In the genomic region with DNA sequence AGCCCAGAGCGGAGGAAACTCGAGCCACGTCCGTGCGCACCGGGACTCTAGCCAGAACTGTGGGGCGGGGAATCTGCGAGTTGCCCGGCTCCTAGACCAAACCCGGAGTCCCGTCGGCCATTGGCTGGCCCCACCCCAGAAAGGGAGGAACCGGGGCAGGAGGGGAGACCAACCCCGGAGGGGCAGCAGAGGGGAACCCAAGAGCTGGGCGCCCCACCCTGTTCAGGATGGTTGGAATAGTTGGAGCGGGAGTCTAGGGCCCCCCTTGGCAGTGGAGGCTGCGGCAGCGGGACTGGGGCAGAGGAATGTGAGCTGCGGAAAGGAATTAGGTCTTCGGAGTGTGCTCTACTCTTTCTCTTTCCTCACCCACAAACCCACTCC, we compare ENCODE assay signal across 8 mouse cellular contexts. TPM values are rescaled to one million over a fixed set of nuclear protein-coding genes. Genes with fewer than 3 reads are reported as not detected.
DNase-seq lines count a peak whose midpoint lies in the region; ATAC-seq and TF ChIP-seq lines count a peak whose summit lies in the region.

A gene (minus strand): TSS at position 331 of the 381 bp plus-strand sequence.

- H3K4me2 ChIP-seq in limb, embryonic 15.5 days = peak within 1 kb of the TSS; percentile 74
- peak within 1 kb of the TSS; percentile 49 for H3K4me2 ChIP-seq in midbrain, embryonic 14.5 days (ENCODE audit: low read length)
- H3K4me2 ChIP-seq in stomach, postnatal 0 days (replicated peaks; ENCODE audit: low read depth) = peak within 1 kb of the TSS; percentile 72

- peak; percentile 93 for ATAC-seq in limb, embryonic 15.5 days (ENCODE audit: insufficient number of reproducible peaks, low FRiP score, low TSS enrichment, low read depth)
- ATAC-seq in midbrain, embryonic 14.5 days (ENCODE audit: low FRiP score, low TSS enrichment) = no peak
- ATAC-seq in stomach, postnatal 0 days (ENCODE audit: low FRiP score, low TSS enrichment) = peak; percentile 91

- TF ChIP-seq EP300 in heart, adult 2 months (IDR thresholded peaks at IDR 0.05; ENCODE audit: insufficient read depth, low read depth, low read length) = peak; percentile 79; the same call in 1 of the 2 replicates
- peak; percentile 23 for TF ChIP-seq EP300 in stomach, postnatal 0 days (optimal IDR thresholded peaks at IDR 0.05)

- peak within 1 kb of the TSS; percentile 48; the same call in 1 of the 2 replicates for H3K27ac ChIP-seq in embryonic facial prominence, embryonic 10.5 days (replicated peaks)
- H3K27ac ChIP-seq in heart, adult 2 months = peak within 1 kb of the TSS; percentile 100
- H3K27ac ChIP-seq in kidney, adult 2 months (ENCODE audit: insufficient read depth, low read depth, low read length) = peak within 1 kb of the TSS; percentile 91
- peak within 1 kb of the TSS; percentile 96 for H3K27ac ChIP-seq in limb, embryonic 15.5 days
- no peak within 1 kb of the TSS for H3K27ac ChIP-seq in midbrain, embryonic 14.5 days (replicated peaks; ENCODE audit: low read depth, low read length)
- H3K27ac ChIP-seq in stomach, postnatal 0 days (replicated peaks) = peak within 1 kb of the TSS; percentile 95

- DNase-seq in retina, postnatal 1 day = peak; percentile 52
- no peak for DNase-seq in retina, embryonic 14.5 days (ENCODE audit: low spot score)
- peak; percentile 67 for DNase-seq in embryonic facial prominence, embryonic 10.5 days (ENCODE audit: low spot score)
- DNase-seq in heart, adult 2 months = peak; percentile 99
- peak; percentile 96 for DNase-seq in kidney, adult 2 months
- DNase-seq in midbrain, embryonic 14.5 days = peak; percentile 53
- DNase-seq in stomach, postnatal 0 days (ENCODE audit: low spot score) = peak; percentile 93

- intact Hi-C loops in heart, adult 2 months (cut with DNase I) = no loop called here

- no peaks in the 10 kb centered on the region for H3K9me3 ChIP-seq in embryonic facial prominence, embryonic 10.5 days
- no peaks in the 10 kb centered on the region for H3K9me3 ChIP-seq in limb, embryonic 15.5 days
- H3K9me3 ChIP-seq in midbrain, embryonic 14.5 days (ENCODE audit: control insufficient read depth, low read length) = no peaks in the 10 kb centered on the region
- H3K9me3 ChIP-seq in stomach, postnatal 0 days (ENCODE audit: control insufficient read depth, low read length) = no peaks in the 10 kb centered on the region

- peaks cover 19% of the 10 kb centered on the region for H3K4me1 ChIP-seq in embryonic facial prominence, embryonic 10.5 days
- H3K4me1 ChIP-seq in heart, adult 2 months (ENCODE audit: control insufficient read depth, insufficient read depth, low read length) = peaks cover 15% of the 10 kb centered on the region
- H3K4me1 ChIP-seq in kidney, adult 2 months (ENCODE audit: control insufficient read depth, insufficient read depth, low read length) = no peaks in the 10 kb centered on the region
- peaks cover 51% of the 10 kb centered on the region for H3K4me1 ChIP-seq in limb, embryonic 15.5 days
- 0 out of 2 replicates have a peak, but pooled peaks cover 2% of the 10 kb centered on the region for H3K4me1 ChIP-seq in midbrain, embryonic 14.5 days (ENCODE audit: control insufficient read depth, insufficient read depth, low read length)
- H3K4me1 ChIP-seq in stomach, postnatal 0 days (replicated peaks; ENCODE audit: control insufficient read depth, insufficient read depth) = peaks cover 2% of the 10 kb centered on the region

- no peak for TF ChIP-seq CTCF in heart, adult 2 months (IDR thresholded peaks at IDR 0.05)
- TF ChIP-seq CTCF in kidney, adult 2 months (conservative IDR thresholded peaks at IDR 0.05; ENCODE audit: insufficient read depth, insufficient read length, low read depth, low read length) = no peak
- TF ChIP-seq CTCF in stomach, postnatal 0 days (IDR thresholded peaks at IDR 0.05; ENCODE audit: low read depth) = peak; percentile 26; the same call in 1 of the 2 replicates

- H3K27me3 ChIP-seq in embryonic facial prominence, embryonic 10.5 days (replicated peaks; ENCODE audit: low read depth, poor library complexity, severe bottlenecking) = peaks cover 100% of the 10 kb centered on the region
- no peaks in the 10 kb centered on the region for H3K27me3 ChIP-seq in heart, adult 2 months (ENCODE audit: control insufficient read depth, insufficient read depth, low read length)
- no peaks in the 10 kb centered on the region for H3K27me3 ChIP-seq in kidney, adult 2 months (replicated peaks; ENCODE audit: control insufficient read depth, insufficient read depth, low read length)
- H3K27me3 ChIP-seq in limb, embryonic 15.5 days = peaks cover 14% of the 10 kb centered on the region; the same call in 1 of the 2 replicates
- H3K27me3 ChIP-seq in midbrain, embryonic 14.5 days (ENCODE audit: control insufficient read depth, insufficient read depth, low read length) = peaks cover 48% of the 10 kb centered on the region
- no peaks in the 10 kb centered on the region for H3K27me3 ChIP-seq in stomach, postnatal 0 days (ENCODE audit: control insufficient read depth, insufficient read depth, low read length)

- no peaks in the 10 kb centered on the region for H3K36me3 ChIP-seq in embryonic facial prominence, embryonic 10.5 days (replicated peaks)
- peaks cover 5% of the 10 kb centered on the region for H3K36me3 ChIP-seq in heart, adult 2 months (ENCODE audit: control insufficient read depth, insufficient read depth, low read length)
- H3K36me3 ChIP-seq in kidney, adult 2 months (ENCODE audit: control insufficient read depth, insufficient read depth, low read length) = no peaks in the 10 kb centered on the region
- 0 out of 2 replicates have a peak, but pooled peaks cover 4% of the 10 kb centered on the region for H3K36me3 ChIP-seq in limb, embryonic 15.5 days
- H3K36me3 ChIP-seq in midbrain, embryonic 14.5 days (ENCODE audit: control insufficient read depth, insufficient read depth, low read length) = no peaks in the 10 kb centered on the region
- H3K36me3 ChIP-seq in stomach, postnatal 0 days (ENCODE audit: control insufficient read depth, insufficient read depth, low read length) = 0 out of 2 replicates have a peak, but pooled peaks cover 3% of the 10 kb centered on the region

- TF ChIP-seq POLR2A in heart, adult 2 months (IDR thresholded peaks at IDR 0.05; ENCODE audit: insufficient read depth, low read depth, low read length) = peak; percentile 100
- TF ChIP-seq POLR2A in kidney, adult 2 months (IDR thresholded peaks at IDR 0.05; ENCODE audit: low read depth, low read length) = peak; percentile 89

- H3K9ac ChIP-seq in heart, adult 2 months (ENCODE audit: low read depth, low read length) = peak within 1 kb of the TSS; percentile 82
- peak within 1 kb of the TSS; percentile 69 for H3K9ac ChIP-seq in limb, embryonic 15.5 days
- H3K9ac ChIP-seq in midbrain, embryonic 14.5 days (replicated peaks; ENCODE audit: low read length) = peak within 1 kb of the TSS; percentile 26; the same call in 1 of the 2 replicates
- peak within 1 kb of the TSS; percentile 94 for H3K9ac ChIP-seq in stomach, postnatal 0 days (ENCODE audit: low read length)

- peaks cover 5% of the 10 kb centered on the region; the same call in 1 of the 2 replicates for H3K79me2 ChIP-seq in heart, adult 2 months (replicated peaks; ENCODE audit: control insufficient read depth, insufficient read depth, low read length)

- 1% methylated on average over 20 of the region's 20 CpGs for WGBS in embryonic facial prominence, embryonic 10.5 days
- WGBS in heart, adult 2 months = under 1% methylated on average over 20 of the region's 20 CpGs
- WGBS in kidney, adult 2 months = 2% methylated on average over 20 of the region's 20 CpGs
- under 1% methylated on average over 15 of the region's 20 CpGs for WGBS in limb, embryonic 15.5 days
- WGBS in midbrain, embryonic 14.5 days = 2% methylated on average over 20 of the region's 20 CpGs
- WGBS in stomach, postnatal 0 days = under 1% methylated on average over 20 of the region's 20 CpGs

- peak within 1 kb of the TSS; percentile 51 for H3K4me3 ChIP-seq in embryonic facial prominence, embryonic 10.5 days
- H3K4me3 ChIP-seq in heart, adult 2 months = peak within 1 kb of the TSS; percentile 99
- peak within 1 kb of the TSS; percentile 90 for H3K4me3 ChIP-seq in kidney, adult 2 months (ENCODE audit: insufficient read depth, low read depth, low read length)
- H3K4me3 ChIP-seq in limb, embryonic 15.5 days = peak within 1 kb of the TSS; percentile 82
- peak within 1 kb of the TSS; percentile 30 for H3K4me3 ChIP-seq in midbrain, embryonic 14.5 days (replicated peaks; ENCODE audit: low read depth, low read length)
- H3K4me3 ChIP-seq in stomach, postnatal 0 days (ENCODE audit: low read depth, low read length) = peak within 1 kb of the TSS; percentile 83

RNA-seq across cellular contexts. Expression of the gene that starts here (rescaled TPM):
- polyA plus RNA-seq in embryonic facial prominence, embryonic 10.5 days (2016; fragmentation: Nextera tagmentation; extraction: Ambion mirVana) = 20.6 and 23.5 TPM in 2 replicates
- 100 to 1,000 TPM; 219 to 225 TPM for total RNA-seq in heart, adult 2 months (2021)
- 114 and 135 TPM in 2 replicates for polyA plus RNA-seq in heart, adult 2 months (2012; rRNA removed)
- polyA plus RNA-seq in kidney, adult 2 months (2012; rRNA removed) = 32.1 and 35.0 TPM in 2 replicates
- polyA plus RNA-seq in limb, embryonic 15.5 days (2015; fragmentation: Nextera tagmentation; extraction: Ambion mirVana) = 368 and 413 TPM in 2 replicates
- 8.0 and 16.3 TPM in 2 replicates for polyA plus RNA-seq in midbrain, embryonic 14.5 days (2014; fragmentation: Nextera tagmentation; extraction: Ambion mirVana)
- 313 and 331 TPM in 2 replicates for polyA plus RNA-seq in stomach, postnatal 0 days (2015; fragmentation: Nextera tagmentation; extraction: Ambion mirVana)

Comparison
In these comparisons a context has a peak if more than half of its experiments do, and no peak if none do; other contexts are left out.
1. H3K4me3 ChIP-seq: peak in every context shown above with its lines; median percentile 99 in heart, adult 2 months; 90 in kidney, adult 2 months; 83 in stomach, postnatal 0 days; 82 in limb, embryonic 15.5 days; 51 in embryonic facial prominence, embryonic 10.5 days; 30 in midbrain, embryonic 14.5 days.
2. H3K9ac ChIP-seq: peak in every context shown above with its lines; median percentile 94 in stomach, postnatal 0 days; 82 in heart, adult 2 months; 69 in limb, embryonic 15.5 days; 26 in midbrain, embryonic 14.5 days.